Mouse (Mus musculus) CD4-positive, CD25-positive, alpha-beta regulatory T cell, adult 4 months (primary cell): ENCODE data around the gene Csf2rb. TPM values are rescaled to one million over a fixed set of nuclear protein-coding genes. Genes with fewer than 3 reads are reported as not detected.
A peak's percentile ranks its signal among the peaks of the same experiment; 100 is the strongest.
"Not testable (repeated sequence)": the region's sequence is repeated elsewhere in the genome, so short reads cannot be mapped to it uniquely, and the experiment has no call there.

Experiments used
- ATAC-seq: one replicate; pipeline ENCODE4 v1.8.0; 2017
- polyA plus RNA-seq, 2 experiments: library from polyadenylated mRNA; unstranded; fragments of 100-300 nt; shearing (Covaris generic); gene quantifications; one replicate each; pipeline ENCODE4 v1.2.1; 2017

Gene Csf2rb
- polyA plus RNA-seq = under 1 TPM; 0.08 to 0.63 TPM

- ATAC-seq = no peak
Observed at GRCm38 (mm10) chr15:78325671-78326339, at the start of gene Csf2rb. Csf2rb (plus strand) TSS chr15:78325752.

GRCm38 (mm10) chr15:78278308-78278707 is 47.2 kb upstream of the Csf2rb start:
- ATAC-seq = no peak

GRCm38 (mm10) chr15:78287941-78288340 is 37.6 kb upstream of the Csf2rb start:
- no peak for ATAC-seq

GRCm38 (mm10) chr15:78289775-78290174 is 35.8 kb upstream of the Csf2rb start:
- ATAC-seq = not testable (repeated sequence)

- ATAC-seq = not testable (repeated sequence)
Observed at GRCm38 (mm10) chr15:78293228-78293627, 32.3 kb upstream of the Csf2rb start.

- no peak for ATAC-seq
Observed at GRCm38 (mm10) chr15:78293716-78294115, 31.8 kb upstream of the Csf2rb start.

DNA sequence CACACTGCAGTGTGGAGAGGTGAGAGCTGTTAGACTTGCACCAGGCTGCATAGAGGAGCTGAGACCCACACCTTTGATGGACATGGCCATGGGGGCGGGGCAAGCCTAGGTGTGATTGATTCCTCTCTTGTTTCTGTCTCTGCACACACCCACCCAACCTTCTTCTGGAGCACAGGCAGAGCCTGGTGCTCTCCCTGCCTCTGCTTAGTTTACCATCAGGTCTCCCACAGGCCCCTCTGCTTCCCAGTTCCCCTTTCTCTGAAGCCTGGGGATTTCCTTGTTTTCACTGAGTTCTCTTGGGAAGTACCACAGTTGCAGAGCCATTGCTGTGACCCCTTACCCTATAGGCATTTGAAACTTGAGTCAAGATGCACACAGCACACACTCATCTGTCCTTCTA is 27.0 kb upstream of the Csf2rb start:
- ATAC-seq = no peak

- no peak for ATAC-seq
Observed at GRCm38 (mm10) chr15:78299641-78300040, 25.9 kb upstream of the Csf2rb start.

DNA sequence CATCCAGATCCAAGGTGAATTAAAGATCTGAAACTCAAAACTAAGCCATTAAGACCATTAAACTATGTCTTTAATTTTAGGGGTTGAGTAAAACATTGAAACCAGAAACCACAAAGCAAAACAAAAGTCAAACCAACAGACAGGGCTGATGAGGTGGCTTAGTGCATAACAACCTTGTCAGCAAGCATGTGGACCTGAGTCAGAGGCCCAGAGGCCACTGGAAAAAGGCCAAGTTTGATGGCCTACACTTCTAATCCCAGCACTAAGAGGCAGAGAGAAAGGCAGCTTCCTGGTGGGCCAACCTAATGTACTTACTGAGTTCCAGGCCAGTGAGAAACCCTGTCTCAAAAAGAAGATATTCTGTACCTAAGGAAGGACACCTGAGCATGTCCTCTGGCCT is 24.8 kb upstream of the Csf2rb start:
- no peak for ATAC-seq

GRCm38 (mm10) chr15:78302718-78303117 is 22.8 kb upstream of the Csf2rb start:
- ATAC-seq = no peak

GRCm38 (mm10) chr15:78303665-78304233 is 21.8 kb upstream of the Csf2rb start:
- ATAC-seq = no peak

GRCm38 (mm10) chr15:78305341-78305933 is 20.1 kb upstream of the Csf2rb start, which contains the start of gene Csf2rb2:
Csf2rb2 (minus strand) TSS chr15:78305721.
- ATAC-seq = no peak

GRCm38 (mm10) chr15:78309865-78310264 is 15.7 kb upstream of the Csf2rb start:
- no peak for ATAC-seq

DNA sequence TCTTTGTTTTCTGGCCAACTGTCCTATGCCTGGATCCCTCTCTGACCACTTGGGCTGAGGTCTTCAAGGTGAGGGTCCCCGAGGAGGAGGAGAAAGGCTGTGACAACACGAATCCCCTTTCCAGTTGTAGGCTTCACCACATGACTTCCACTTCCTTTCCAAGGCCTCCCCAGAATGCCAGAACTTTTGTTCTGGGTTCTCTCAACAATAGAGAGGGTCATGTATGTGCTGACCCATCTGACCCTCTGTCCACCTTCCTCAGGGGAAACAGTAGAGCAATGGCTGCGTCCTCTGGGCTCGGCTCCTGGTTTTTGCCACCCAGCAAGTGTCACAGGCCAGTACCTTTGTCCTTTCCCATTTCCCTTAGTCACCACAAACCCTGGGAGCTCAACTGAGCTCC is 14.6 kb upstream of the Csf2rb start:
- ATAC-seq = no peak

DNA sequence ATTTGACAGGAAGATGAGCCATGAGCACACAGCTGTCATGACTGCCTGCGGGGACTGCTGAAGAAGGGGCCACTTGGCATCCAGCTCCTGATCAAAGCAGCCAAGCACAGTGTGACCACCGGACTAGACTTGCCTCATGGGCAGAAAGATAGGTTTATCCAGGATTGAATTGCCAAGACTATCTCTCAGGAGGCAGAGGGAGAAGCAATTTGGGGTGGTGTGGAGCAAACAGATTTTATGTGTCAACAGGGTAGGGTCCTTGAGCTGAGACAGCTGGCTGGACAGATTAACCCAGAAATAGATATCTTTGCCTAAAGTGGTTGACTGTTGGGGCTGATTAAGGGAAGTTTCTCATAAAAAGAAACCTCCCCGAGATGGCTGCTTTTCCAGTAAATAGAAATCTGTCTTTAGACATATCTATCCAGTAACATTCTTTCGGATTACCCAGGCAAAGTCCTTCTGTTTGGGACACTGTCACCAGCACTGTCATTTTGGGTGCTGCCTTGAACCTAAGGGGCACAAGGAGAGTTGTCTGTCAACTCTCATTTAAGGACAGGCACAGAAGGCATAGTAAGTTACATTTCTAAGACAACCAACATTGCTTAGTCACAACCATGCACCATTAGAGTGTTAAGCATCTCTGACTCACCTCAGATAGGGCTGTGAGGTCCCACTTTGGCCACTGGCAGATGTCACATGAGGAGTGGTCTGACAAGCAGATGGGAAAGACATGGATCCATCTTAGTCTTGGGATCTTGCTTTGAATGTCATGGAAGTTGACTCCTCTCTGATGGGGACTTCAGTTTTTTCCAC is 12.9 kb upstream of the Csf2rb start:
- not testable (repeated sequence) for ATAC-seq

DNA sequence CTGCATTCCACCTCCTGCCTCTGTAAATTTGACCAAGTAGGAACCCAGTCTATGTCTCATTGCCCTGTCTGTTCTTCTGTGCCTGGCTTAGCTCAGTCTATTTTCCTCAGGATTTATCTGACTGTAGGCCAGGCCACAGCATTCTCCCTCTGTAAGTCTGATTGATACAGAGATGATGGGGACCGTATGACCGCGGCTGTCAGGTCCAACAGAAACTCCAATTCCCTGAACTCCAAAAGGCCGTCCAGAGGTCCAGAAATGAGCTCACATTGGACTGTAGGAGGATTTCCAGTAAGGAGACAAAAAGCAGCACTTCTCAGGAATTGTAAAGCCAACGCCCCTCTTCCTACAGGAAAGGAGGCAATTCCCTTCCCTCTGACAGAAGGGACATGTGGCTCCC is 11.9 kb upstream of the Csf2rb start:
- not testable (repeated sequence) for ATAC-seq

- not testable (repeated sequence) for ATAC-seq
Observed at GRCm38 (mm10) chr15:78318338-78319171, 7.0 kb upstream of the Csf2rb start.

- peak; percentile 39 for ATAC-seq
Observed at GRCm38 (mm10) chr15:78320825-78321496, 4.6 kb upstream of the Csf2rb start.

DNA sequence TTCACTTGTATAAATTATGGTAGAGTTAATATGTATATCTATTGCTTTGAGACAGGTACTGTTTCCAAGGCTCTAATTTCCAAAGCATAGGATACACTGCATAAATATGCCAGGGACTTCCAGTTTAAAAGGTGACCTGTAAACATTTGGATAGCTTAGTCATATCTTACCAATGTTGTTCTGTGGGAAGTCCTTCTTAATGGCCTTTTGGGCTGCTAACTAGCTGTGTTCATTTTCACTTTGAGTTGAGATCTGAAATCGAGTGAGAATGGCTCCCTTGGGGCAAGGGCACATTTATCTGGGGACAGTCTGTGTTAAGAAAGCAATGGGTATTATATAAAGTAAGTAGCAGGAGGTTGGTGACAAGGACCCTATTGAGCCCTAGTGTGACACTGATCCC is 2.2 kb upstream of the Csf2rb start:
- ATAC-seq = no peak

DNA sequence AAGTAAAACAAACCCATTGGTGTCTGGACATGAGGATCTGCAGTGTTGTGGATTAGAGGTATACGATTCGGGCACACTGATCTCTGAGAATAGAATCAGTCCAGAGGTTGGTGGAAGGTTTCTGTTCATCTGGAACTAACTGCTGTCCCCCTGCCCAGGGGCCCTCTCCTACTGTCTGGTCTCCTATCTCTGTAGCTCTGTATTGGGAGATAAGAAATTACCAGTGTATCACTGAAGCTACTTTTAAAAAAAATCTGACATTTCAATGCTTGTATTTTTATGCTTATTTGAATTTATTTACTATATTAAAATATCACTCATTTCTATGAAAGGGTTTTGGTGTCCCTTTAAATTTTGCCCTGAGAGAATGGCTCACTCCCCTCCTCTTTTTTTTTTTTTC is 1.3 kb upstream of the Csf2rb start:
- no peak for ATAC-seq

DNA sequence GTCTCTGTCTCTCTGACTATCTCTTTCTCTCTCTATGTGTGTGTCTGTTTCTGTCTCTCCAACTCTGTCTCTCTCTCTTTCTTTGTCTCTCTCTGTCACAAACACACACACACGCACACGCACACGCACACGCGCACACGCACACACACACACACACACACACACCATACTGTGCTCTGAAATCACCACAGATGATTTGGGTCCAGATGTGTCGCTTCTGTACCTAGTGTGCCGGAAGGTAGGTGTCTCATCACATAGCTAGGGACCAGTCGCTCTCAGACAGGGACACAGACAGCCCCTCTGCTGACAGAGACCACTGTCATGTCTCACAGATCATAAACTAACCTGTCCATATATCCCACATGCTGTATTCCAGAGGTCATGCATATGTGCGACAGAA is 1.2 kb downstream of the Csf2rb start:
- ATAC-seq = no peak
